Mouse (Mus musculus): ENCODE results near the gene Vps37c.

Vps37c gene

DNA sequence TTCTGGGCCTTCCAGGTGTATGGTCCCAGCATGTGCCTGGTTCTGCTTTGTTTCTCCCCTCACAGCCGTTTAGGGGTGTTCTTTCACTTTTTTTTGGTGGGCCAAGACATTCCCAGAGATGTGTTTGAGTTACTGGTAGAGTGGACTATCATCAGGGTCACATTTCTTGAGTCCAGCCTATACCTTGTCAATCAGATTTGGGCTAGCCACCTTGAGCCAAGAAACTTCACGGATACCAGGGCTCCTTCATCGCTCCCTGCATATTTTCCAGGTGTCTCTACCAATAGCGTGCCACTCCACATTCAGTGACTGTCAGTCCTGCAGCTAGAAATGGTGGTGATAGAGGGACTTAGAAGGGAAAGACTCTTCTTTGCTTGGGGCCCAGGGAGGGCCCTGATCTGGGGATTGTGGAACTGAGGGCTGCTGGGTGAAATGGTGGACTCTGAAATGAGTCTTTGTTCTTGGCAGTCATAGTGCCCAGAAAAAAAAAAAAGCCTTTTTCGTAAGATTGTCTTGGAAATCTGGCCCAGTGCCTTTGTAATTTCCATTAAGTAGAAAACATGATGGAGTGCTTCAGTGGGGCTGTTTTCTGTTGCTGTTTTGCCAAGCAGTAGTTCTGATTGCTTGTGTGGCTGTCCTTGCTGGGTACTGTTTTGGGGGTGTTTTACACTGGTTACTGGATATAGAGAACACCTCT lies 1.1 kb downstream of the Vps37c start:
- DNase-seq = no peak

DNA sequence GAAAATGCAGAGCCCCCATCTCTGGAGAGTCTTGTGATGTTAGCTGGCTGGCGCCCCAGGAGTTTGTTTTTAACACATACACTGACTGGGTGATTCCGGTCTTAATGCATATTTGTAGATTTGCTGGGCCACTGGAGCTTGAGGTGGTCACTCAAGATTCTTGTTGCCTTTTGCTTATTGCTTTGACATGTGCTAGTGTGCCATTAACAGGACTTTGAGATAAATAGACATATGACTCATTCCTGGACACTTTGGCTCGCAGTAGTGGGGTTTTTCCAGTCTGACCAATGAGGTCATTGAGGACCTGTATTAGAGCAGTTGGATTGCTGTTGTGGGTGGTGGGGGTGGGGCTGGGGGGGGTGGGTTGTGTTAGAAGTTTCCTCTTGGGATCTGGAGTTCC lies 1.8 kb downstream of the Vps37c start:
- DNase-seq = no peak

DNA sequence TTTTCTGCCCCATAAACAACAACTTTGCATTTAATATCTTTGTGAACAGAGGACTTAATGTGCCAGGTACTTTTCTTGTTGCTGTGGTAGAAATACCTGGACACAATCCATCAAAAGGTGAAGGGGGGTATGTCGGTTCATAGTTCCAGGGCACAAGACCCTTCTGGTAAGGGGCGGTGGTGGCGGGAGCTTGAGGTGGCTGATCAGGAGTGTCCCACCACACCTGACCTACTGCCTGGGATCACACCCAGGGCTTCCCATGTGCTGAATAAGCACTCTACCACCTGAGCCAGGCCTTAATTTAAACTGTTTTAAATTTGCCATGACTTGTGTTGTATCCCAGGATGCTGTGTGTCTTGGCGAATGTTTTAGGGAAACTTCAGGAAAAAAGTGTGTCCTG lies 2.6 kb downstream of the Vps37c start:
- DNase-seq = no peak

DNA sequence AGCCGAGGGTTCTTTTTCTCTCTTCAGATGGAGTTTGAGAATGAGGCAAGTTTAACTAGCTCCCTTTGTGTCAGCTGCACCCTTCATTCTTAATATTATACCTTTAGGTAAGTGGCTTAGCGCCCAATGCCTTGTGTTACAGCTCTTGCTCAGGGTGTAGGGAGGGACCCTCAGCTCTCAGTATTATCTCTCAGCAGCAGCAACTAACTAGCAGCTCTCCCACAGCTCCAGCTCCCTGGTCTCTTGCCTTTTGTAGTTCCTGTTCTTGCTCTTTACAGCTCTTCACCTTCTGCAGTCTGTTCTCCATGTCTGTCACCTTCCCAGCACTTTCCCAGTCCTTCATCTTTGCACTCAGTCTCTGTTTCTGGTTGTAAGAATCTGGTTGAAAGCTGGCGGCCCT lies 3.1 kb downstream of the Vps37c start:
- no peak for DNase-seq

DNA sequence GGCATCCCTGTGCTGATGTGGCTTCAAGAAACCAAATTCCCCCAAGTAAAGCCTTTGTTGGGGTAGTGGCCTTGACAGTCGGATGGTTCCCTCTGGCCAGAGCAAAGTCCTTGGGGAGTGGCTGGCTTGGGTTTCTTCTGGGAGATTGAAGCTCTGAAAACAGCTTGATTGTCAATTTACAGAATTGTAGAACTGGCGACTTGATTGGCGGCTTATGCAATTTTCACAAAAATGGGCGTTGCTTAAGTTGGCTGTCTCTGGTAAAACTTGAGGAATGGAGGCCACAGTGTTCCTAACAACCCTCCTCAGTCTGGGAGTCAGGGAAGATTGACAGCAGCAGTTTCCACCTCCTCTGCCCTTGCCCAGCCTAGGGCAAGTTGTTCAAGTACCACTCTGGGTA lies 3.8 kb downstream of the Vps37c start:
- DNase-seq = no peak

DNA sequence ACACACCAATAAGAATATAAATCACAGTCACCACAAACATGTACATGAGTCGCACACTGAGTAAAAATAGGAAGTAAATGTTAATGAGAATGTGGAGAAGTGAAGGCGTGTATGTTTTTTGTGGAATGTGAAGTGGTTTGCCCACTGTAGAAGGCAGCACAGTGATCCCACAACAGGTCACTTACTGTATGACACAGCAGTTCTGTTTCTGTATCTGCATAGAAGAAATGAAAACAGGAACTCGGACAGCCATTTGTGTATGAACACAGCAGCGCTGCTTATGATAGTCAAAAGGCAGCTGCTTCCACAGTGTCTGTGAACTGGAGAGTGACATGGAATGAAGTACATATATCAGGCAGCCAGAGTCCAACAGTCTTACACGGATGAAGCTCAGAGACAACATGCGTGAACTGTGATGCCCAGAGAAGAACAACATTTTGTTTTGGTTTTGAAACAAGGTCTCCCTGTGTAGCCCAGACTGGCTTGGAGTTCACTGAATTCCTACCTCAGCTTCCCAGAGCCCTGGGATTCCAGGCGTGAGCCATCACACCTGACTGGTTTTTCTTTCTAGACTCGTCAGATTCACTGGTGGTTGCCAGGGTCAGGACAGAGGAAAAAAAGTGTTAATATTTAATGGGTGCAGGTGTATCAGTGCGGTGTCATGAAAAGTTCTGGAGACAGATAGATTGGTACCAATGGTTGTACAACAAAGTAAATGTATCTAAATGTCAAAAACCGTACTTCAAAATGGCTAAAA lies 5.6 kb downstream of the Vps37c start:
- no peak for DNase-seq

DNA sequence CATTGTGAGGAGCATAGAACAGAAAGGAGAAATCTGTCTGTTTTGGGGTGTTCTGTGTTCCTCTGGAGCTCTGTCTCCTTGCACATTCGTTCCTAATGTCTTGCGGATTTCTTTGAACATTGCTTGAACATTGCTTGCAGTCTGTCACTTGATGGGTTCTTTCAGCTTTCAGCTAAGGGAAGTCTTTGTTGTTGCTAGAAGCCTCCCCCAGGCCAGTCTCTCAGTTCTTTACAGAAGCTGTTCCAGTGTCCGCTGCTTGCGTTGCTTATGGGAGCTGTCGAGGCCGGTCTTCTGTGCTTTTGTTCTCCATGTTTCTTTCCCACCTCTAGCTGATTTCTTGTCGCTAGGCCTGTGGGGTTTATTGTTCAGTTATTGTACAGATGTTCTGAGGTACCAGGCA lies 7.3 kb downstream of the Vps37c start:
- no peak for DNase-seq

DNA sequence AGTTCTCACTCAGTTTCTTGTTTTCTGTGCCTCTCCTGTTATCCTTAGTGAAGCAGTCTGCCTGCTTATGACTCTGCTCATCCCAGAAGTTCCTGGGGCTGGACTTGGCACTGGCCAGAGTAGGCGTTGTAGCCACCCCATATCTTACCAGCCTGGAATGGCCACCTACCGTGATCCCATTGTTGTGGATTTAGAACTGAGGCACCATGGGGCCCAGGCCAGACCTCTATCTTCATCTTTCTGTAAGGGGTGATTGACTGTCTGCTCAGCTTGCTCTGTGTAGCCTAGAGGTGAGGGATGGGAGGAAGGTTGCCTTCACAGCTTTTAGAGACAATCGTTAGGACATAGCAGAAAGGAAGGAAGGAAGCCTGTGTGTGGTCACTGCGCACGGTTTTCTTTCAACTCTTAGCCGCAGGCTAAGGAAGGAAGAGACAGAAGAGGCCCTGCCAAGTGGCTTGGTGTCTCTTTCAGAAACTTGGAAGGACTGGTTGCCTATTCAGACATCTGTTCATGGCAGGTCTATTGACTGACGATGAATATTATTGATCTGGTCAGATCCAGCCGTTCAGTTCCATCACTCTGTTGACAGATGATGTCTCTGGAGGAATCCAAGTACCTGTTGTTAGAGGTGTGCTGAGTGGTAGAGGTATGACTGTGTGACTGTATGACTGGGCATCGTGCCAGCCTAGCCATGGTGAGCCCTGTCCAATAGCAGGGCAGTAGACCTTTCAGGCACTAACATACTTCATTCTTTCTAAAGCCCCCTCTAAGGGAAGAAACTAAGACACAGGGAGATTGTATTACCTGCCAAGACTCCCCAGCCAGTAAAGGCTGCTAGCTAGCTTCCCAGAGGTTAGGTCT lies 9.8 kb downstream of the Vps37c start:
- DNase-seq = no peak

DNA sequence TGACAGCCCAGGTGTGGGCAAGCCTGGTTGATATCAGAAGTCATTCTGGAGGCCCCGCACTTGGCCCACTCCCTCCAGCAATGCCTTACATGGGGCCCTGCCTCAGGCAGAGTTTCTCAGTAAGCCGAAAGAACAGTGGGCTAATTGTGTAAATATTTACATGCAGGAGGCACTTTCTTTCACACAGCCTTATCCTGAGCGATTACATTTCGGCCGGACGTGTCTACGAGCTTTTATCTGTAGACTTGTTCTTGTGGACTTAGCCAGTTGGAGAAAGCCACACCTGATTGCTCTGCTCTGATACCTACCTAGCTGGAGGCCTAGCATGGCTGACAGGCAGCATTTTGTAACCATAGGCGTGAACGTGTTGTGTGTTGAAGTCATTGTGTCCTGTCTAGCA lies 11.3 kb downstream of the Vps37c start:
- DNase-seq = no peak

DNA sequence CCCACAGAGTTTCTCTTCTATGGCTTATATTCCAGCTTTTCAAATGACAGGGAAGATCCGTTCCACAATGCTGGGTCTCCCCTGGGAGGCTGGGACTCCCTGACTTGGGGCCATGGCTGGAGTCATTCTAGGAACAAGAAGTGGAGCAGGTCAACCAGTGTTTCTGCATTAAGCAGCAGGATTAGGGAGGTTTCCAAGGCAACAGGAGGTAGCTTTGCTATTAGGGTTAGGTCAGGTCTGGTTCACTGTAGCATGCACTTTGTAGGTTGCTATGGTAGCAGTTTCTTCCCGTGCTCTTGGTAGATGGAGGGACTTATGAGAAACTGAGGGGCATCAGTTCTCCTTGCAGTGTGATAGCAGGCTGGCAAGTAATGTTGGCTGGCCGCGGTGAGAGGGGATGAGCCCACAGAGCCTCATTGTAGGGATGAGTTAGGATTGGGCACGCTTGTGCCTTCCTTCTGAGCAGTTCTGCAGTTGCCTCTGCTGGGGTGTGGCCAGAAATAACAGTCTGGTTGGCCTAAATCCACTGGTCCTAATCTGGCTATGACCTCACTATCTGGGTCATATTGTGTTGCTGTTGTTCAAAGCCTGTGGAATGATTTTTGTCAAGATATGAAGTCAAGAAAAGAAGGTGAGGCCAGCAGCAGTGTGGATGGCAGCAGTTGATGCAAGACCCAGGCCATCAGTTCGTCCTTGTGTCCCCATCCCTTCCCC lies 12.6 kb downstream of the Vps37c start:
- DNase-seq = no peak

DNA sequence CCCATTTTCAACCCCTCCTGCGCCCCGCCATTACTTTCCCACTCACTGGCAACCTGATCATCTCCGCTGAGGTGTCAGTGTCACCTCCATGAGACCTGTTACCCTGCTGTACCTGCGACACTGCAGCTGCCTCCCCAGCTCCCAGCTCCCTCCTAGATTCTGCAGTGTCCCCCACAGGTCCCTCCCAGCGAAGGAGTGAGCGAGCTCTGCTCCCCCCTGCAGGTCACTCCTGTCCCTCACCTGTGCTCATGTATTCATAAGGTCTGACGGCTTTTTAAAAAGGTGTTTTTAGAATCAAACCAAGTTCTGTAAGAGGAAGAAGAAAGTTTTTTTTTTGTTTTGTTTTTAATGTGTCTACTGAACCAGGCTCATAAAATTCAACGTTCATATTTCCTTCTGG lies 13.6 kb downstream of the Vps37c start:
- DNase-seq = no peak

DNA sequence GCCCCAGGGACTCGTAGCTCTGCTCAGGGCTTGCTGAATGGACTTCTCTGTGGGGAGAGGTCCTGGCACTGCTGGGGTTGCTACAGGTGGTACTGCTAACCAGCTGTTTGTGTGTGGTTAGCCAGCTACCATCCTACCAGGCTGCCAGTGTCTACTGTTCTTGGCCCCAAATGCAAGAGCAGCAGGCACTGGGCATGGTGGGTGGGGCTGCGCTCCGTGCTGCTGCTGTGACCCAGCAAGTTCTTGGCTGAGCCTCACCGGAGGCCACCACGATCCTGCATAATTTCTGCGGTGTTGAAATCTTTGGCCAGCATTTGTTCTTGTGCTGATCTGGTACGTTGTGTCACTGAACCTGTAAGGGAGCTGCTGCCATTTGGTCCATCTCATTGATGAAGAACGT lies 14.9 kb downstream of the Vps37c start:
- peak; percentile 59 to 72 for DNase-seq

DNA sequence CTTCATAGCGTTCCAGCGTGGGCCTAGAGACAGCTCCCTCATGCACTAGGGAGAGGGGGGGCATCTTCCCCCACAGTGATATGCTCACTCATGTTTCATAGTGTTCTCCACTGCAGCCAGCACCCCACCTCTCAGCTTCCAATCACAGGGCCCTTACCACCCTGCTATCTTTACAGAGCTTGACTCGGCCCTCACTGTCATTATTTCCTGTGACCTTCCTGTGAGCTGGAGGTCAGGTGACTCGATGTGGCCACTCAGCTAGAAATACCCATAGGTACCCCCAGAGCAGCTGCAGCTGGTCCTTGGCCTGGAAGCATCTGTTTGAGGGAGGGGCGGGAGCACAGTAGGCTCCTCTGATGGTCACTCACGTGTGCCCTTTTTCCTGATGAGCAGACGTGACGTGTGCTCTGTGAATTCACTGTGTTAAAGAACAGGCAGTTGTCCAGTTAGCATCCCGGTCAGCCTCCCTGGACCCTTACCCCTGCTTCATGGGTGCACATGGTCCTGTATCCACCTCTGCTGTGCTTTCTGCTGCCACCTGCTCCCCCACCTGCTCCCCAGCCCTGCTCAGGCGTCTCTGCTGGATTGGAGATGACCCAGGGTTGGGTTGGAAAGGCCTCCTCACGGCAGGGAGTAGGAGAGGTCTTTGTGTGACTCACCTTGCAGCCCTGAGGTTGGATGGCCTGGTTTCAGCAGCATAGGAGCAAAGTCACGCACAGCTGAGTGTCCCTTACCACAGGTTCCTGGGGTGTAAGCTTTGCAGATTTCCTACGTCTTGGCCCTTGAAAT lies 18.7 kb downstream of the Vps37c start:
- no peak for DNase-seq

DNA sequence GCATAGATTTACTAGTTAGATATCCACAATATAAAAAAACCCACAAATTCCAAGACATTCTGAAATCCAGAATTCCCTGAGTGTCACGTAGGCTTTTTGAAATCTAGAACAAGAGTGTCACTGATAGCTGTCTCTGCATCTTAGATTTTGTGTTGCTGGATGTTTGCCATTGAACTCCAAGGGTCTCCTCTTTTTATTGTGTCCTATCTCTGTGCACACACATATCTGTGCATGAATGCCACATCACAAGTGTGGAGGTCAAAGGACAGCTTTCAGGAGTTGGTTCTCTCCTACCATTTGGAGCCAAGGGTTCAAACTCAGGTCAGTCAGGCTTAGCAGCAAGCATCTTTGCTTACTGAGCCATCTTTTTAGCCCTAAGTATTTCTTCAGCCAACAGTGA lies 19.3 kb downstream of the Vps37c start:
- DNase-seq = no peak

DNA sequence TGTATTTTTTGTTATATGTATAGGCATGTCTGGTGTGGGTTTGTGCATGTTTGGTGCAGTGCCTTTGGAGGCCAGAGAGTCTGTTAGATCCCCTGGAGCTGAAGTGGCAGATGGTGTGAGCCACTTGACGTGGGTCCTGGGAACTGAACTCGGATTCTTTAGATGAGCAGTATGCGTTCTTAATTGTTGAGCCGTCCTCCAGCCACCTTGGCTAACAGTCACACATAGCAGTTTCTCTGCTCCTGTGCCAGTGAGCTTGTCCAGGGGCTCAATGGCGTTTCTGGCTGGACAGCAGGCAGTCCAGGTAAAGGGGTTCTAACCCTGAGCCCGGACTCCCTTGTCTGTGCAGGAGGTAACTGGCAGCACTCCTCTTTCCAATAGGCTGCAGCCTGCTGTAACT lies 20.4 kb downstream of the Vps37c start:
- no peak for DNase-seq

DNA sequence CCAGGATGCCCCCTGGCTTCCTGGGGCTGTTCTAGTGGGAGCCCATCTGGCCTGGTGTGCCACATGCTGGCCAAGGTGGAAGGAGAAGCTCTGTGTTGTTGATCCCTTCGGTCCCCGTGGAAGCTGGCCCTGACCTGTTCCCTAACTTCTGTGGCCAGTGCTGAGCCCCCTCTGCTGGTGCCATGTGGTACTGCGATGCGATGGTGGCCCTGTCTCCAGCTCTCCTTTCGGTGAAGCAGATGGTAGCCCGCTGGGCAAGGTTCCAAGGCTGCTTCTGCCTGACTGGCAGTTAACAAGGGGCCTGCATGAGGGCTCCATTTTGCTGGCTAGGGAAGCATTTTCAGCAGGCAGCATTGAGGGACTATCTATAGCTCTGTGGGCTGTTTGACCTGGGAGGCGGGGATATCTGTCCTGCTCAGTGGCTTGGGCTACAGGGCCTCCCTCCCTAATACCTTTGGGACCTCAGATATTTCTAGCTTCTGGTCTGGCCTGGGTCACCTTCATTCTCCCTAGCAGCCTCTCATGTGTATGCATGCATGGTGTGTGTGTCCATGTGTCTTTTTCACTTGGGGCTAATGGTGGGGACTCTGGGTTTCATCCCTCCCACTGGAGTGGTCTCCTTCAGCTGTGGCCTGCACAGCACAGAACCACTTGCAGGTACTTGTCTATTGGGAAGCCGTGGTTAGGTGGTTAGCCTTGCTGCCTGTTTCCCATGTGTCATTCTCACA lies 21.0 kb downstream of the Vps37c start:
- peak; percentile 100 for DNase-seq

DNA sequence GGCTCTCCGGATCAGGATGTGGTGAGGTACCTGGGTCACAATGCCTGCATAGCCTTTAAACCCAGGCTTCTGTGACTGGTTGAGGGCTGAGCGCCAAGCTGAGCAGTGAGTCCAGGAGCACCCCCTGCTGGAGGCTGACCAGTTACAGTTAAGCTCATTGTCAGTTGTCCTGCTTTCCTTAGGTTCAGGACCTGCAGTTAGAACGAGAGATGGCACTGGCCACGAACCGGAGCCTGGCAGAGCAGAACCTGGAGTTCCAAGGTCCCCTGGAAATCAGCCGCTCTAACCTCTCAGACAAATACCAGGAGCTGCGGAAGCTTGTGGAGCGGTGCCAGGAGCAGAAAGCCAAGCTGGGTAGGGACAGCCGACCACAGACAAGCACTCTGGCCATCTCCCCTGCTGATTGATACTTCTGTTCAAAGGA lies 21.6 kb downstream of the Vps37c start:
- peak; percentile 89 to 92 for DNase-seq

DNA sequence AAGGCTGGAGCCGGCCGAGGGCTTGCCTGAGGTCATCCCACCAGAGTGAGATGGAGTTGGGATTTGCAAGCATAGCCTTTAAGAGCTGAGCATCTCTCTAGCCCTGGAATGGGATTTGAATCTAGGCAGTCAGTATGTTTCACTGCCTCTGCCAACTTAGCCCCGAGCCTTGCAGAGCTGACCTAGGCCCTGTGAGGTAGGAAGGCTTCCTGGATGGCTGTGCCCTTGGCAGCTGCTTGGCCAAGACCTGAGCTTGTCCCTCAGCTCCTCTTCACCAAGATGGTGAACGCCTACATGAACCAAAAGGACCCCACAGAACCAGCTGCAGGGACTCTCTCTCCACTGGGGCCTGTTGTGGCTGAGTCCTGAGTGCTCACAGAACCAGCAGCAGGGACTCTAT lies 22.2 kb downstream of the Vps37c start:
- no peak for DNase-seq

DNA sequence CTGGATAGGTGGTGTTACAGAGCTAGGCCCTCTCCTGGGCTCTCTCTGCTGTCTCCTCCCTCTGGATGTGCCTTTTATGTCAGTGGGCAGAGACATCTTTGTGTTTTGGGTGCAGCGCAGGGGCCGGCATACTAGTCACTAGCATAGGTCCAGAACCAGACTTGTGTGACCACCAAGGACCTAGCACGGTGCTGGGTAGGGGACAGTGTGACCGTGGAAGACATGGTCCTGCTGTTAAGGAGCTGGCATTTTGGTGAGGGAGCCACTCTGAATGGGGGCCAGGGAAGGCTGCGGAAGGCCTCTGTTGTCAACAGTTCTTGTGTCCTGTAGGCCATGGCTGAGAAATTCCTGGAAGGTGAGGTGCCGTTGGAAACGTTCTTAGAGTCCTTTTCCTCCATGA lies 23.7 kb downstream of the Vps37c start:
- DNase-seq = no peak

DNA sequence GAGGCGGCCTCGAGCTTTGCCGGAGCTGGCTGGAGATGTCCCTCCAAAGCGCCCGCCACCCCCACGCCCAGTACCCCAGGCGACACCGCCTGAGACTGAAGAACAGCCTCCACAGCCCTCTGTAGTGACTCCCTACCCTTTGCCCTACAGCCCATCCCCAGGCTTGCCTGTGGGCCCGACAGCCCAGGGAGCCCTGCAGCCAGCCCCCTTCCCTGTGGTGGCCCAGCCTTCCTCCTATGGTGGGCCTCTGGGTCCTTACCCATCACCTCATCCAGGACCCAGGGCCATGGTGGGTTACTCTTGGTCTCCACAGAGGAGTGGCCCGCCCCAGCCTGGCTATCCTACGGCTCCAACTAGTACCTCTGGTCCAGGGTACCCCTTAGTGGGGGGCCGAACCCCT lies 24.1 kb downstream of the Vps37c start:
- DNase-seq = no peak

DNA sequence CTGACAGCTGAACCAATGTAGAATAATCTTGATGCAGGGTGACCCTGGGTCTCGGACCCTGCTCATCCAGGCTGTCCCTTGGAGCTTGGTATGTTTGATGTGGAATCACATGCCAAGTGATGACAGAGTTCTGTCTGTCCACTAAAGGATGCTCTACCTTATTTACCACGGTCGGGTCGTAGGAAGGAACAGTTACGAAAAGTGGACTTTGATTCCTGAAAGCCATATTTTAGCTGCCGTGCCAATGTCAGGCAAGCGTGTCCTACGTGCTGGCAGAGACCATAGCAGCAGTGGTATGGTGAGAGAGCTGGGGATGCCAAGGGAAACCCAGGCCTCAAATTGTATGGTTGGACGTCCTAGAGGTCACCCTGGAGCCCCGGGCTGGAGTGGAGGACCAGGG lies 25.0 kb downstream of the Vps37c start:
- no peak for DNase-seq

DNA sequence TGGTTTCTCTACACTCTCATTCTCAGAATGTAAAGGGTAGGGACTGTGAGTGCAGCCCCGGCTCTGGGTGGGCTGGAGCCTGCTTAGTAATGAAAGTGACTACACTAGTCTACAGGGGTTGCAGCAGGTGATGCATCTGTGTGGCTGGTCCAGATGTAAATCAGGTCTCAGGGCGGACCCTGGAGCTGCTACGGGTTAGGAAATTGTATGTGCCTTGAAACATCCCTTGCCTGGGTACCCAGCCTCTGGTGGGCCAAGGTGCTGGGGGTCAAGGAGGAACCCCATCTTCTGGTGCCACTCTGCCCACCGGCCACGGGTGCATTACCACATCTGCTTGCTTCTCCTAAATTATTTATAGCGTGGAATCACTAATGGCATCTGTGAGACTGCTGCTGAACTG lies 25.6 kb downstream of the Vps37c start:
- DNase-seq = no peak
